Mouse (Mus musculus) C2C12 (cell line): Measurements from ENCODE around the gene Fam172a.

ENCODE experiments used
- CTCF ChIP-seq: IDR thresholded peaks from one replicate; pipeline ENCODE4 v1.5.1; 2011; ENCODE audit not compliant: control insufficient read depth, insufficient read depth, insufficient read length
- MYOD1 ChIP-seq: IDR thresholded peaks from one replicate; pipeline ENCODE4 v1.6.1; 2011; ENCODE audit warnings: low read depth; ENCODE audit not compliant: control insufficient read depth, insufficient read length
- USF1 ChIP-seq: IDR thresholded peaks from one replicate; pipeline ENCODE4 v1.6.1; 2011; ENCODE audit warnings: low read depth, mild to moderate bottlenecking, control low read depth, moderate library complexity

DNA sequence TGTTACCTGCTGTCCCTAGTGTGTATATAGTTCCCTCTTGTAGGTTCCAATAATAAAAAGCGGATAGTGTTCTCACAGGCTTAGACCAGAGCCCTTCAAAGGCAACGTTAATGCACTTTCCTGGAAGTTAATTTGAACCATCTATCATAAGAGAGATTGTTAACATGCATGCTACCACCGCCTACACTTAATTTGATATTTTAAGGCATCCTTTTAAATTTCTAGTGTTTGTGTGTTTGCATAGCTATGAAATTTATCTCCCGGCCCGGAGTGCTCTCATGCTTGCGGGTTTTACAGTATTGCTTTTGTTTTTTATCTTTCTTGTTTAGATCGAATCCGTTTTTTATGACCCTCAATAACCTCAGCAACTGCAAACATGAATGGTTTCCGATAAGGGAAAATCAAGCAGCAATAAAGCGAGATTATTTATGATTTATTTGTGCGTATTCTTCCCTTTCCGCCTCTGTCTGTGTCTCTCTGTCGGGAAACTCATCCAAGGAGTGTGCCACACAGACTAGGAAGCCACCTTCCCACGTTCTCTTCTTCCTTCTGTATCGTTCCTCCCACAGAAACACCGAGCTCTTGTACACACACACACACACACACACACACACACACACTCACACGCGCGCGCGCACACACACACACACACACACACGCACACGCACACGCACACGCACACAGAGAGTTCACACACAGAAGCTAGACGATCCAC lies 492.5 kb downstream of the Fam172a start:
- TF ChIP-seq CTCF (no peak), MYOD1 (no peak), USF1 (no peak)
